Mouse (Mus musculus): Measurements from ENCODE around the gene Zscan5b.

GRCm38 (mm10) chr7:6252410-6252809 is 30.3 kb downstream of the Zscan5b start, which contains the start of gene Epp13:
- no peak for TF ChIP-seq POLR2A (IDR thresholded peaks at IDR 0.05; ENCODE audit: low read depth, low read length)
- no peak for TF ChIP-seq CTCF (IDR thresholded peaks at IDR 0.05; ENCODE audit: extremely low read depth, insufficient read depth, insufficient read length, insufficient replicate concordance)
